Mouse (Mus musculus) spleen, adult 2 months (tissue): Measurements from ENCODE around the gene Rbm26.

Source experiments
- CTCF ChIP-seq: fragments of 200-500 bp; IDR thresholded peaks from 2 replicates; pipeline ENCODE4 v1.5.1; 2011; ENCODE audit warnings: mild to moderate bottlenecking, inconsistent platforms; ENCODE audit not compliant: insufficient read depth, insufficient read length, insufficient replicate concordance; ENCODE audit errors: extremely low read depth
- POLR2A ChIP-seq: fragments of 200-500 bp; IDR thresholded peaks from 2 replicates; pipeline ENCODE4 v1.6.1; 2011; ENCODE audit warnings: low read depth, low read length, inconsistent platforms

GRCm38 (mm10) chr14:105115402-105115801 is 61.7 kb downstream of the Rbm26 start:
- no peak for TF ChIP-seq CTCF
- TF ChIP-seq POLR2A: no peak
